Mouse (Mus musculus): ENCODE measurements around the gene Synpo2.

Synpo2 gene

GRCm38 (mm10) chr3:123034752-123035151 lies 201.2 kb downstream of the Synpo2 start, which contains the start of gene Myoz2:
Myoz2 (minus strand) TSS chr3:123035015.
- DNase-seq (ENCODE audit: low read depth, low spot score) = no peak

DNA sequence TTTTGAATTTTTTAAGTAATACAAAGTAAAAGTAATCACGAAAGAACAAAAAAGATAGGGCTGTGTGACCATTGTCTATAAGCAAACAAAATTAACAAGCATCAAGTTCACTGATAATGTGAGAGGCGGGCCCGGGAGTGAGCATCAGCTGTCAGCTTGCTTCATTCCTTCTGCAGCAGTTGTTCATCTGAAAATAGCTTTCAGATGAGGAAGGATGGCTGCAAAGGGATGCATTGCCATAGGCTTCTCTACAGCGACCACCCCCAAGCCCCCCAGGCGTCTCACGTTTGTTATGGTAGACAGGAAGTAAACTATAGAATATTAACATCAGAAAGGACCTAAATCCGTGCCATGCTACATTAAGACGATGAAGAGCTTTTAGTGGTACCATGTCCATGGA lies 202.1 kb downstream of the Synpo2 start:
- DNase-seq (ENCODE audit: low read depth, low spot score) = no peak
